Mouse (Mus musculus) MN1 (cell line): ENCODE measurements around the gene Rpp25l.
A peak's percentile ranks its signal among the peaks of the same experiment; 100 is the strongest.

Experiments
- DNase-seq: peaks from one replicate; pipeline ENCODE4 v3.0.0-alpha.2; 2016; ENCODE audit warnings: low spot score

Gene Rpp25l

DNA sequence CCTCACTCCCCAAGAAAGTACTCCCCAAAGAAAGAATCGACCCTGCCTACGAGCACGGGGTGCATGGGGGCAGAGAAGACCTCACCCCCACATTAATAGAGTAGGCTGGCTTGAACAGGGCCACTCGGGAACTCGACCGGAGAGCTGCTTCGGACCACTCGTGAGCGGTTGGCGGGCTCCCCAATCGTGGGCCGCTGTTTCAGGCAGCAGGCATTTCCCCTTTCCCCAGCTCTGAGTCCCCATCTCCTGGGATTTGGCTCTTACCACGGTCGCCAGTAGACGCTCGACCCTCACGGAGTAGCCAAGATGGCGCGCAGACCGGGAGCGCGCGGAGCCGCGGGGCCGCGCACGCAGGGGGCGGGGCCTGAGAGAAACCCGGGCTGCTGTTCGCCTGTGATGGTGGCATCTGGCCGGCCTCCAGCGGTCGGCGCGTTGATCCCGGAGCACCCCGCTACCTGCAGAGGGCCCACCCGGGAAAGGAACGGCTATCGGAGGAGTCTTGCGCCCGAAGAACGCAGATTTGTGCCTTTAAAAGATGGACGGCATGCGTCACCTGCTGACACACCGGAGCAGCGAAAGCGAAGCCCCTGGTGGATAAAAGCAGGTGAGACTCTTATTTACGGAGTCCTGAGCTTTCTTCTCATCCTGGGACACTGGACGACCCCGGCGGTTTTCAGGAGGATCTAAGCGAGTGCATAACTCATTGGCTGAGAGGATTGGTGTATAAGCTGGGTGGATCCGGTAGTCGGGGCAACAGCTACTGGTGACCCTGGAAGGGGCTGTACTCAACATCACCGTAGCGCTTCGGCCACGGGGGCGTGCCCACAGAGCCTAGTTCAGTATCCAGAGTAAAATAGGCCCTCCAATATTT is at the start of gene Rpp25l:
Rpp25l (minus strand) TSS at position 338 of the 871 bp plus-strand sequence.
- peak; percentile 75 for DNase-seq

- DNase-seq, result peak; percentile 86
These were observed 49.4 kb upstream of the Rpp25l start for GRCm38 (mm10) chr4:41762688-41763114.

GRCm38 (mm10) chr4:41762099-41762687 is 48.9 kb upstream of the Rpp25l start:
- peak; percentile 27 for DNase-seq

- DNase-seq, result no peak
These were observed 48.3 kb upstream of the Rpp25l start for GRCm38 (mm10) chr4:41761680-41762079.

DNA sequence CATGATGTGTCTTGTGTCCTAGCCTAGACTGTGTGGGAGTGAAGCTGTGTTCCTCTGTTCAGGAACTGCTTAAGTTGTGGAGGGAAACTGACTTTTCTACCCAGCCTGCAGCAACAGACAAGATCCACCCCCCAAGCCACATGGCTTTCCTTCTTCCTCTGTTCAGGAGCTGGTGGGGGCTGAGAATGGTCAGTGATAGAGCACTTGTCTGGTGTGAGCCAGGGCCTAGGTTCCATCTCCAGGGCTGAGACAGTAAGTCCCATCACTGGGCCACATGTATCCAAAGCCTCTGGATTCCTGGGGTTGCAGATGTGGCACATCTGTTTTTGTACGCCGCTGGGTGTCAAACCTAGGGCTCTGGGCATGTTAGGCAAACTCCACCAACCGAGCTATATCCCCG is 47.6 kb upstream of the Rpp25l start:
- no peak for DNase-seq

- peak; percentile 86 for DNase-seq
These were observed 47.0 kb upstream of the Rpp25l start for GRCm38 (mm10) chr4:41760288-41760721.

- no peak for DNase-seq
These were observed 46.4 kb upstream of the Rpp25l start for GRCm38 (mm10) chr4:41759656-41760287.

GRCm38 (mm10) chr4:41759206-41759605 is 45.9 kb upstream of the Rpp25l start:
- DNase-seq, result peak; percentile 40

DNA sequence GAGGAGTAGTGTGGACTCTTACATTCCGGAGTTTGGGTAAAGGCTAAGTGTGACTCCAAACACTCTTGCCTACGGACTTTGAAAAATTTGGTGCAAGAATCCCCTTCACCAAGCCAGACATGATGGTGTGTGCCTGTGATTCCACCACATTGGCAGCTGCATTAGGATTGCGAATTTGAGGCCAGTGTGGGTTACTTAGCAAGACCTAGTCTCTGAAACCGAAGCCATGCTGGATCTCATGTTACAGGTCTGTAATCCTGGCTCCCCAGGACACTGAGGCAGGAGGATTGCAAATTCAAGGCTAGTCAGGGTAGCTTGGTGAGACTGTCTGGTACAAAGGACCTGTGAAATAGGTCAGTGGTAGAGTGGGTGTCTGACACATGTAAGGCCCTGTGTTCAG is 45.4 kb upstream of the Rpp25l start:
- no peak for DNase-seq

GRCm38 (mm10) chr4:41758021-41758420 is 44.7 kb upstream of the Rpp25l start:
- DNase-seq, result no peak

DNA sequence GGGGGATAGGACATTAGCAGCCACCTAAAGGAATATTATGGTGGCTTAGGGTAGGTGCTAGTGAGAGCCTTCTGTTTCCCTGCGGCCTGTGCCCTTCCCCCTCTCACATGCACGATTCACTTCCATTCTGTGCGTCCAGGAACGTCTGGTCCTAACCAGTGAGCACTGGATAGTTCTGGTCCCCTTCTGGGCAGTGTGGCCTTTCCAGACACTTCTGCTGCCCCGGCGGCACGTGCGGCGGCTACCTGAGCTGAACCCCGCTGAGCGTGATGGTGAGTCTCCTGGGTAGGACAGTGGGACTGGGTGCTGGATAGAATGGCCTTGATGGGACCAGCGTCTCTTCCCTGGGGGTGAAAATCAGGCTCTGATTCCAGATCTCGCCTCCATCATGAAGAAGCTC is 44.0 kb upstream of the Rpp25l start:
- DNase-seq, result no peak

DNA sequence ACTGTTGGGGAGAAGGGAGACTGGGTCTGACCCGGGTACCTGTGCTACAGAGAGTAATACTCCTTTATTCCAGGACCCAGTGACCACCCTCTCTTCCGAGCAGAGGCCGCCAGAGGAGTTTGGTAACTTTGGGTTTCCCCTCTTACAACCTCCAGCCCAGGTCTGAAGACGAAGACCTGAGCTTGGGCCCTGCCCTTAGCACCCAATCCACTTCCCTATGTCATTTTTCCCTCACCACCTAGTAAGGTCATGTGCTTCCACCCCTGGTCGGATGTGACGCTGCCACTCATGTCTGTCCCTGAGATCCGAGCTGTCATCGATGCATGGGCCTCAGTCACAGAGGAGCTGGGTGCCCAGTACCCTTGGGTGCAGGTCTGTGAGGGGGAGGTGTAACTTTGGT is 43.1 kb upstream of the Rpp25l start:
- peak; percentile 54 for DNase-seq

DNA sequence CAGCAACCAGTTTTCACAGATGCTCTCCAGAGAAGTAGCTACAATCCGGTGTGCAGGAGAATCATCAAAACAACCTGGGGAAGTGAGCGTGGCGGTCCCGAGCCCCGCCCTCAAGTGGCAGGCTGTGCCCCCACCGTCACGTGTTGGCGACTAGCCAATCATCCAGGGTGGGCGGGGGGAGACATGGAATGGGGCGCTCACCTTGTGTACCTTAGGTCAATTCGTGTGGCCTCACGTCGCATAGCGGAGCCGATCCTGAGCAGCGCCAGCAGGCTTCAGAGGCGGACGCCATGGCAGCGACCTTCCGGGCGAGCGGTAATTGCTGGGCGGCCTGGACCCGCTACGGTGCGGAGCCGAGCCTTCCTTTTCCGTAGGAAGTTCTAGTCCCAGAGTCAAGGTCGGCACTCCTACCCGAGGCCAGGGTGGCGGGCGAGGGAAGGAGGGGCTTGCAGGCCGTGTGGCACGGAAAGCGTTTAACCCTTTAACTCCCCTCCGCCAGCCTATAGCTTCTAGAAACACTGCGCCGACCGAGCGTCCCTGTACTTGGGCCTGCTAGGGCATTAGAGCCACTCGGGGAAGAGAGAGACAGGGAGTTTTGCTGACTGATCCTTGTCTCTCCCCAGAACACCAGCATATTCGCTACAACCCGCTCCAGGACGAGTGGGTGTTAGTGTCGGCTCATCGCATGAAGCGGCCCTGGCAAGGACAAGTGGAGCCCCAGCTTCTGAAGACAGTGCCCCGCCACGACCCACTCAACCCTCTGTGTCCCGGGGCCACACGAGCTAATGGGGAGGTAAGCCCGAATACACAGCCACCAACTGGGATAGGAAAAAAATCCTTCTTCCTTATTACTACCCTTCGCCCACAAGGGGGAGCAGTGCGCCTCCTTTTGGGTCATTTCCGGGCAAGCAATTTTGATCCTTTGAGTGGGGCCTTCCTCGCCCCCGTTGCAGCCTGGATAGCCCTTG is 42.3 kb upstream of the Rpp25l start, which contains the start of gene Sigmar1:
Sigmar1 (minus strand) TSS at position 820 of the 968 bp plus-strand sequence.
- peak; percentile 87 for DNase-seq

DNA sequence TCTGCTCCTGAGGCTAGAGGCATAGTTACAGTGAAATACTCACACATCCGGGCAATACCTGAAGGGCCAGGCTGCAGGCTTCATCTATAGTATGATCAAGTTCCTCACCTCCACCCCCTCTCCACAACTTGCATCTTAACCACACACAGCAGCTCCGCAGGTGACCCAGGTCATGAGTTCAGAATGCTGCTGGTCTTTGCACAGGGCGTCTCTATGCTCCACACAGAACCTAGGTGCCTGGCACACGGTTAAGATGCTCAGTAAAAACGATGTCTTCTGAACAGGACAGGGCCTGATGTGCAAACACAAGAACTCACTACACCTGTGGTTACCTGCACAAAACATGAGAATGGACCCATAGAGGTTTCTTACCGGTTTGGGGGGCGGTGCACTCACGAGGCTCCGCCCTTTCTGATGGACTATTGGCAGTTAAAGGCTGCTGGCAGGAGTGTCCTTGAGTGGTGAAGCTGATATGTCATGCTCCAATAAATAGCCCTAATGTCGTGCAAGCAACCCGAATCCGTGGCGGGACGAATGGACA is 41.5 kb upstream of the Rpp25l start, which contains the start of gene Galt:
Galt (plus strand) TSS at position 432 of the 541 bp plus-strand sequence.
- peak; percentile 66 for DNase-seq

DNA sequence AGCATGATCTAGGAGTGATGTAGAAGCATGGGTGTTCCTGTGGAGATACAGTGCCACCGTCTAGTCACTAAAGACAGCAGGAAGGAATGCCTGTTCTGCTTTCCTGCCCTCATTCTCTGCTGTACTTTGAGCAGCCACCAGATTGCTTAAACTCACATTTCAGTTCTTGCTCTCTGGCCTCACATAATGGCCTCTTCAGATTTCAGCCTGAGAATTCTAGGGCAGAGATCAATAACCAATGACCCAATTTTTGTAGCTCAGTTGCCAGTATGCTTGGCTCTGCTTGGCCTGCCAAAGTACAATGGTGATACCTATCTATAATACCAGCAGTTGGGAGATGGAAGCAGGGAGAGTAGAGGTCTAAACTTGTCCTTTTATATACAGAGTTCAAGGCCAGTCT is 31.7 kb upstream of the Rpp25l start:
- DNase-seq, result no peak

GRCm38 (mm10) chr4:41744131-41744530 is 30.8 kb upstream of the Rpp25l start:
- no peak for DNase-seq

DNA sequence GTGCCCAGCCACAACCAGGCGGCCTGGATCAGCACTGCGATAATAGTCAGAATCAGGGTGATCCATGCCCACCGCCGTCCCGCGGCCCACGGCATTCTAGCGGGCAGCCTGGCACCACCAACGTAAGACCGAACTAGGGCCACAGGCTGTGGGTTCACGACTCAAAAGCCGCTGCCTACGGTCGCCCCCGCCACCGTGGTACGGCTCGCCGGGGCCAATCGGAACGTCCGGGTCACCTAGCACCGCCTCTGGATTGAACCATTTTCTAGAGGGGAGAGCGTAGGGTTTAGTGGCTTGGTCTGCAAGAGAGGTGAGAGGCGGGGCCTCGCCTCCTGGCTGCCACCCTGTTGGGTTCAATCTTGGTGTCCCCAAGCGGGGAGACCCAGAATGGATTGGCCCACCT is 27.8 kb upstream of the Rpp25l start:
- DNase-seq, result peak; percentile 95

DNA sequence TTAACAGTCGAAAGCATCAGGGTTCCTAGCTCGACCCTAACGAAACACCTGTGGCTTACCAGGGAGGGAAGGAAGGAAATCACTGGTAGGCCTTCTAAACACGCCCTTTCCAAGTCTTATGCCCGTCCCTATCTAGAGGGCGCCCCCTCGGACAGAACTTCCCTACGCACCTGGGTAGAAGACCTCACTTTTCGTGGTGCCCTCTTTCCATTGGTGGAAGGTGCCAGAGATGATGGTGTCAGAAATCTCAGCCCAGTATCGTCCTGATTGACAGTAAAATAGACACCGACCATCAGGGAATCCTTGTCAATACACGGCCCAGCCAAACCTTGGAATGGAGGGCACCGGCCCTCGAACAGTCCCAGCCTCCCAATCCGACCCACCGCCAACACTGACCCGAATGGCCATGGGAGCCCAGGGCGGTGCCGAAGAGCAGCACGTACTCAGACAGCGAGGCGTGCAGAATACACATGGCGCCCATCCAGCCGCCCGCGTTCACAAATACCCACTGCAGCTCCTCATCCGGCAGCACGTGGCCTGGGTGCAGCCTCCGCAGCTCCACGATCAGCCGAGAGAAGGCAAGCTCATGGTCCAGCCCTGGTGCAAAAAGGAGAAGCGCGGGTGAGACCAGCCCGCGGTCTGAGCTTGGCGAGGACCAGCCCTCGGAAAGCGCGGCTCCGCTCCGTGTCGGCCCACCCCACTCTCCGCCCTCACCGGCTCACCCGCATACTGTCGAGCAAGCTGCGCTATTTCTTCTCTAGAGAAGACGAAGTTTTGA is 27.2 kb upstream of the Rpp25l start:
- peak; percentile 59 for DNase-seq

- no peak for DNase-seq
These were observed 25.9 kb upstream of the Rpp25l start for GRCm38 (mm10) chr4:41739260-41739659.

DNA sequence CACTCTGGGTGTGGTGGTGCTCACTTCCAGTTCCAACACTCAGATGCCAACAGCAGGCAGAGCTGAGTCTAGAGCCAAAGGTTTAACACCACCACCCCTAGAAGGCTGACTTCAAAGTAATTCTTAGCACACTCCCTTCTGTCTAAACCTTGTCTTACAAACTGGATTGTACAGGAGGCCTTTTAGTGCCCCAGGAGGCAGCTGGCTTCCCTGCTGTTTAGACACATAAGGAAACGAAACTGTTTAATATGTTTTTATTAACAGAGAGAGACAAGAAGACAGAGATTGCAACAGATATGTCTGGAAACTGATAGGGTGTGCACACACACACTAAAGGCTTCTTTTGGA is 24.9 kb upstream of the Rpp25l start:
- DNase-seq, result no peak
